Mouse (Mus musculus): Measurements from ENCODE around the gene S1pr5.

GRCm38 (mm10) chr9:21283591-21283990 lies 35.3 kb upstream of the S1pr5 start:
- no peak for TF ChIP-seq CTCF (IDR thresholded peaks at IDR 0.05; ENCODE audit: extremely low read depth, insufficient read length, insufficient replicate concordance, low read depth, low read length)
- TF ChIP-seq POLR2A (IDR thresholded peaks at IDR 0.05; ENCODE audit: low read depth, low read length), result no peak

Measured in small intestine, adult 2 months (tissue).